Mouse (Mus musculus) liver, embryonic 16.5 days (tissue): Measurements from ENCODE around the gene Cxcl5. TPM values are rescaled to one million over a fixed set of nuclear protein-coding genes. Genes with fewer than 3 reads are reported as not detected.

Experiments
- ATAC-seq: fragments of 200-750 bp; cut with Nextera tagmentation; 2 replicates; pipeline ENCODE4 v1.8.0; 2017; ENCODE audit warnings: low read depth, mild to moderate bottlenecking, moderate number of reproducible peaks, moderate library complexity
- H3K27ac ChIP-seq: fragments of 300-500 bp; sonication (generic); 2 replicates; pipeline ENCODE4 v1.5.1; 2014; ENCODE audit warnings: mild to moderate bottlenecking, low read length
- H3K27me3 ChIP-seq: fragments of 300-500 bp; sonication (generic); 2 replicates; pipeline ENCODE4 v1.6.1; 2014; ENCODE audit warnings: low read depth, low read length, mixed read lengths; ENCODE audit not compliant: control insufficient read depth, insufficient read depth
- H3K36me3 ChIP-seq: fragments of 300-500 bp; sonication (generic); 2 replicates; pipeline ENCODE4 v1.6.1; 2014; ENCODE audit warnings: mild to moderate bottlenecking; ENCODE audit not compliant: control insufficient read depth, insufficient read depth
- H3K4me1 ChIP-seq: fragments of 300-500 bp; sonication (generic); 2 replicates; pipeline ENCODE4 v1.6.1; 2014; ENCODE audit warnings: low read depth, low read length, mixed read lengths; ENCODE audit not compliant: control insufficient read depth
- H3K4me2 ChIP-seq: fragments of 300-500 bp; sonication (generic); 2 replicates; pipeline ENCODE4 v1.6.1; 2014; ENCODE audit warnings: low read depth, low read length, mixed read lengths
- H3K4me3 ChIP-seq: fragments of 300-500 bp; sonication (generic); 2 replicates; pipeline ENCODE4 v1.5.1; 2014; ENCODE audit warnings: low read depth, mild to moderate bottlenecking, low read length
- H3K9ac ChIP-seq: fragments of 300-500 bp; sonication (generic); 2 replicates; pipeline ENCODE4 v1.6.1; 2014; ENCODE audit warnings: low read depth, low read length
- H3K9me3 ChIP-seq: fragments of 300-500 bp; sonication (generic); replicated peaks from 2 replicates; pipeline ENCODE4 v1.6.1; 2016; ENCODE audit warnings: low read length; ENCODE audit not compliant: control insufficient read depth
- WGBS: fragments of 180-500 bp; shearing (Covaris S2); extraction: QIAGEN DNeasy Blood & Tissue Kit; methylation state at CpG from one replicate; pipeline ENCODE4 v1.1.7; 2014; ENCODE audit not compliant: insufficient replicate concordance; 5-methylcytosine and 5-hydroxymethylcytosine counted together
- polyA plus RNA-seq: library from polyadenylated mRNA; unstranded; fragments of >200 nt; fragmentation: Nextera tagmentation; extraction: Ambion mirVana; gene quantifications from 2 replicates; pipeline ENCODE4 v1.2.1, GENCODE M21; 2015

Gene Cxcl5
- 0.51 and 0.60 TPM in 2 replicates for polyA plus RNA-seq

- Histone ChIP-seq H3K36me3 (no peaks in the 10 kb centered on the region), H3K9me3 (no peaks in the 10 kb centered on the region), H3K4me1 (no peaks in the 10 kb centered on the region), H3K4me2 (0 out of 2 replicates have a peak within 1 kb of the TSS, but pooled peaks have one; percentile 9), H3K27ac (no peak within 1 kb of the TSS), H3K9ac (no peak within 1 kb of the TSS), H3K4me3 (no peak within 1 kb of the TSS), H3K27me3 (peaks cover 9% of the 10 kb centered on the region)
- 4% methylated on average over 32 of the region's 32 CpGs for WGBS
- ATAC-seq, result no peak
Observed at GRCm38 (mm10) chr5:90759077-90760065, at the start of gene Cxcl5. Gene Cxcl5, plus strand, starts transcription at chr5:90759360.

GRCm38 (mm10) chr5:90711409-90711808 lies 47.8 kb upstream of the Cxcl5 start:
- Histone ChIP-seq H3K9me3 (no peaks in the 10 kb centered on the region), H3K27me3 (no peaks in the 10 kb centered on the region), H3K9ac (no peak overlapping the region), H3K36me3 (no peaks in the 10 kb centered on the region), H3K4me1 (no peaks in the 10 kb centered on the region), H3K4me2 (no peak overlapping the region), H3K4me3 (no peak overlapping the region), H3K27ac (no peak overlapping the region)
- no peak for ATAC-seq
- WGBS, result 53% methylated on average over 2 of the region's 2 CpGs

- no peak overlapping the region for H3K27ac ChIP-seq
- ATAC-seq, result no peak
- 67% methylated on average over 1 of the region's 1 CpGs for WGBS
Observed at GRCm38 (mm10) chr5:90717937-90718336, 41.2 kb upstream of the Cxcl5 start.

GRCm38 (mm10) chr5:90722656-90723055 lies 36.5 kb upstream of the Cxcl5 start:
- H3K4me1 ChIP-seq, result no peaks in the 10 kb centered on the region
- H3K4me2 ChIP-seq, result no peak overlapping the region
- H3K36me3 ChIP-seq, result no peaks in the 10 kb centered on the region
- no peaks in the 10 kb centered on the region for H3K27me3 ChIP-seq
- H3K4me3 ChIP-seq, result no peak overlapping the region
- ATAC-seq, result no peak
- no peak overlapping the region for H3K27ac ChIP-seq
- no peak overlapping the region for H3K9ac ChIP-seq
- 56% methylated on average over 3 of the region's 3 CpGs for WGBS
- no peaks in the 10 kb centered on the region for H3K9me3 ChIP-seq

More at GRCm38 (mm10) chr5:90717937-90718336, 41.2 kb upstream of the Cxcl5 start:
- Histone ChIP-seq H3K4me3 (no peak overlapping the region), H3K36me3 (no peaks in the 10 kb centered on the region), H3K9ac (no peak overlapping the region), H3K4me2 (no peak overlapping the region), H3K27me3 (no peaks in the 10 kb centered on the region), H3K9me3 (no peaks in the 10 kb centered on the region), H3K4me1 (no peaks in the 10 kb centered on the region)

- WGBS, result 57% methylated on average over 3 of the region's 3 CpGs
- H3K4me3 ChIP-seq, result no peak overlapping the region
- H3K4me2 ChIP-seq, result no peak overlapping the region
- no peaks in the 10 kb centered on the region for H3K4me1 ChIP-seq
- H3K27ac ChIP-seq, result no peak overlapping the region
- H3K27me3 ChIP-seq, result no peaks in the 10 kb centered on the region
- H3K9me3 ChIP-seq, result no peaks in the 10 kb centered on the region
- H3K9ac ChIP-seq, result no peak overlapping the region
- H3K36me3 ChIP-seq, result no peaks in the 10 kb centered on the region
- ATAC-seq, result no peak
Observed at GRCm38 (mm10) chr5:90728254-90728653, 30.9 kb upstream of the Cxcl5 start.

- H3K27me3 ChIP-seq, result no peaks in the 10 kb centered on the region
- no peak overlapping the region for H3K9ac ChIP-seq
- WGBS, result 45% methylated on average over 4 of the region's 4 CpGs
- H3K4me3 ChIP-seq, result no peak overlapping the region
- ATAC-seq, result no peak
- H3K4me2 ChIP-seq, result no peak overlapping the region
- no peaks in the 10 kb centered on the region for H3K9me3 ChIP-seq
- no peaks in the 10 kb centered on the region for H3K4me1 ChIP-seq
- no peak overlapping the region for H3K27ac ChIP-seq
- H3K36me3 ChIP-seq, result no peaks in the 10 kb centered on the region
Observed at GRCm38 (mm10) chr5:90731480-90731879, 27.7 kb upstream of the Cxcl5 start.

- Histone ChIP-seq H3K4me3 (no peak overlapping the region), H3K27ac (no peak overlapping the region), H3K4me1 (no peaks in the 10 kb centered on the region), H3K27me3 (no peaks in the 10 kb centered on the region), H3K9ac (no peak overlapping the region), H3K9me3 (no peaks in the 10 kb centered on the region), H3K4me2 (no peak overlapping the region), H3K36me3 (no peaks in the 10 kb centered on the region)
- 10% methylated on average over 4 of the region's 4 CpGs for WGBS
- ATAC-seq, result peak; percentile 39; the same call in 1 of the 2 replicates
Observed at GRCm38 (mm10) chr5:90742029-90742428, 17.1 kb upstream of the Cxcl5 start.

- no peak overlapping the region for H3K9ac ChIP-seq
- H3K4me3 ChIP-seq, result no peak overlapping the region
- H3K4me2 ChIP-seq, result no peak overlapping the region
- no peak overlapping the region for H3K27ac ChIP-seq
- H3K27me3 ChIP-seq, result no peaks in the 10 kb centered on the region; the same call in none of the 2 replicates
- WGBS, result 72% methylated on average over 1 of the region's 1 CpGs
- no peaks in the 10 kb centered on the region for H3K36me3 ChIP-seq
- H3K9me3 ChIP-seq, result no peaks in the 10 kb centered on the region
- no peak for ATAC-seq
- H3K4me1 ChIP-seq, result no peaks in the 10 kb centered on the region
Observed at GRCm38 (mm10) chr5:90753934-90754333, 5.2 kb upstream of the Cxcl5 start.

- H3K4me2 ChIP-seq, result no peak overlapping the region
- 31% methylated on average over 5 of the region's 5 CpGs for WGBS
- no peak for ATAC-seq
Observed at GRCm38 (mm10) chr5:90758020-90758605, 1.0 kb upstream of the Cxcl5 start.

More at GRCm38 (mm10) chr5:90758020-90758605, 1.0 kb upstream of the Cxcl5 start:
- no peak overlapping the region for H3K27ac ChIP-seq
- no peaks in the 10 kb centered on the region for H3K4me1 ChIP-seq
- peaks cover 9% of the 10 kb centered on the region for H3K27me3 ChIP-seq
- H3K9me3 ChIP-seq, result no peaks in the 10 kb centered on the region
- H3K4me3 ChIP-seq, result no peak overlapping the region
- H3K9ac ChIP-seq, result no peak overlapping the region
- no peaks in the 10 kb centered on the region for H3K36me3 ChIP-seq
